Mouse (Mus musculus): ENCODE results near the gene Rabl3.

The Rabl3 gene

DNA sequence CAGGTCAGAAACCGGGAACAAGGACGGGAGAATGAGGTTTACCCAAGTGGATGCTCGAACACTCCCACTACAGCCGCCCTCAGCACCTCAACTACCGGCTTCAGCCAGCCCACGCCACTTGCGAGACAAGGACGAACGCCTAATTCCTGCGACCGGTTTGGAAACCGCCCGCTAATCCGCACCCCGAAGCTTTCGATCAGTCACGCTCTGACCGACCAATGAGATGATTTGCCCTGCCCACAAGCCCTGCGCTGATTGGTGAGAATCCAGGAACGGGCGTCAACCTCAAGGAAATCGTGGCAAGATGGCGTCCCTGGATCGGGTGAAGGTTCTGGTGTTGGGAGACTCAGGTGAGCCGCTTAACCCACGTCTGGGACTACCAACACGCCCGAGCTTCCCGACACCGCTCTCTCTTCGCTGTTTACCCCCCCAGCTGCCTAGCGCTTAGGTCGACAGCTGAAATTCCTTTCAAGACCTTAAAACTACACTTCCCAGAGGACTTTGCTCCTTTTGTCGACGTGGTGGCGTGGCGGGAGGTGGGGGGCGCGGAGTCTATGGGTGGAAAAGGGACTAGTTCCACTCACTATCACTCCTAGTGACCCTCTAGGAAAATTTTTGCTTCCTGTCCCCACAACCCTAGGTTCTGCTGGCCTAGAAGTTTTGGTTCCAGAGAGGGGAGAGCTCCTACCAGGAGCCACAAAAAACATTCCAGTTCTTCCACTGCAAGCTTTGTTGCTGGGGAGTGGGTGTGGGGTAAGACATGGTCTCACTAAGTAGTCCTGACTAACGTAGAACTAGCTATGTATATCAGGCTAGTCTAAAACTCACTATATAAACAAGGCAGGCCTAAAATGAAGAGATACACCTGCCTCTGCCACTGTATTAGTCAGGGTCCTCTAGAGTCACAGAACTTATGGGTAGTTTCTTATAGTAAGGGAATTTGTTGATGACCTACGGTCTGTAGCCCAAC lies at the start of gene Rabl3, which contains the start of gene Gtf2e1:
Rabl3 (plus strand) TSS at position 275 of the 970 bp plus-strand sequence.
Gtf2e1 (minus strand) TSS at position 179 of the 970 bp plus-strand sequence.
- DNase-seq (ENCODE audit: low read depth) = peak; percentile 95

GRCm38 (mm10) chr16:37495017-37495416 lies 44.7 kb upstream of the Rabl3 start:
- DNase-seq (ENCODE audit: low read depth) = no peak

DNA sequence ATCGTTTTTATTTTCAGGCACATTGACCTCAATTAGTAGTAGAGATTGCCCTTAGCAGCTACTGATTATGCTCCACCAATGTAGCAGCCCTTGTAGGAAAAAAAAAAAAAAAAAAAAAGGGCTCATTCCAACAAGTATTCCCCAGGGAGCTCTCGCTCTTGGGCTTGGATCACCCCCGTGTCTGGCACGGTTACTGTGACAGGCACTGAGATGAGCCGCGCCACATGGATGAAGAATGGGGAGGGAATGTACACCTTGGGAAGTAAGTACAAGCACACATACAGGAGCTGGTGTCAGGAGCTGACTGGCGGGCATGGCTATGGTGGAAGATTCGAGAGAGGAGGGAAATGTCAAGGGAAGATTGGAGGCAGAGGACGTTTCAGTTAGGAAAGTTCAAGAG lies 41.1 kb upstream of the Rabl3 start:
- DNase-seq (ENCODE audit: low read depth) = no peak

GRCm38 (mm10) chr16:37504517-37504916 lies 35.2 kb upstream of the Rabl3 start:
- DNase-seq (ENCODE audit: low read depth) = no peak

DNA sequence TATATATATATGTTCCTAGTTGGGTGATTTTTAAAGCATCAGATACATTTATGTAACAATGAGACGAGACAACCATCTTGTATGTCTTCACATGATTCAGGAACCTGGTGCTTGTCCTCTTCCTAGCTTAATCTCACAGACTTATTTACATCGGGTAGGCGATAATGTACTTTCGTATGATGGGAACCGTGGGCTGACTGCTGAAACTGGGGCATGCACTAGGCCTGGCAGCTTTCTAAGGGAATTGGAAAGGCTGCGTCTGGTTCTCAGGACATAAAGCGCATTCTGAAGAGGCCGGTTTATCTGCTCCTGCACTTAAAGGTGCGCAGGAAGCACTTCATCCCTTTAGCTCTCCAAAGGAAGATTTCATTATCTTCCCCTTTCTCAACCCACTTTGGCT lies 32.9 kb upstream of the Rabl3 start:
- no peak for DNase-seq (ENCODE audit: low read depth)

GRCm38 (mm10) chr16:37511489-37511888 lies 28.2 kb upstream of the Rabl3 start:
- DNase-seq (ENCODE audit: low read depth) = no peak

DNA sequence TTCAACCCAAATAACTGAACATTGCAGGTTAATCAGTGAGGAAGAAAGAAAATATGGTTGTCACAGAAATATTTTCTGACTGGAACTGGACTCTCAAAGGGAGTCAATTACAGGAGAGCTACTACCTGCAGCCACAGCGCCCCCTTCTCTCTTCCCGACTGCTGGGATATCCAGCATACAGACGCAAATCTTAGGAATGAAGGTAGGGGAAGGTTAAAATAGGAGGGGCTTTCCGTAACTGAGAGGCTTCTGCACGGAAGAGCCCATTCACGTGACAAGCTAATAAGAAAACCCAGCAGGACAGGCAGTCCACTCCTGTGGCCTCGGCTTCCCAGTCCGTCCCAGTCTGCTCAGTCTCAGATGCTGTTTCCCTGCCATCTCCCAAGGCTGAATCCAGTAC lies 25.0 kb upstream of the Rabl3 start:
- DNase-seq (ENCODE audit: low read depth) = no peak

DNA sequence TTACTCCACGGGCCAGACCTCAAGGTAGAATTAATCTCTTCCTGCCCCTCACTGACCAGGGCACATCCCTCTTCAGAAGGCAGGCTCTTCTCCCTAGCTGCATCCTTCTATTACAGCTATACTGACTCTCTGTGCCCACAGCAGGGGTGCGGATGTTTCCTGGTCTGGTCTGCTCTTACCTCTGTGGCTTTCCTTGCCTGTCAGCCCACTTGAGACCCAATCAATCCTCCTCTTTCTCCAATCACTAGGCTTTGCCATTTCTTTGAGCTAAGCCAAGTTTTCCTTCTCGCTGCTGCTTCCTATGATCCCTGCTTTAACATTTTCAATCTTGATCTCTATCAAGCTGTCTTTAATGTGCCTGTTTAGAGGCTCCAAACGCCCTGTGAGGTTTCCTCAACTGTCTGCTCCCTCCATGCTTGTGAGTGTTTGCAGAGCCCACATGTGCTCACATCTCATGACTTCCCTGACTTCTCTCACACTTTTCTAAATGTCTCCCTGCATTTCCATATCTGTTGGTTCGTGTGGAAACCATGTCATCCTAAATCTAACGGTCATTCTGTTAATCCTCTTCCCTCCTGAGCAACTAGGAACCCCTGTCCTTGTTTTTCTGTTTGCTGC lies 23.2 kb upstream of the Rabl3 start:
- DNase-seq (ENCODE audit: low read depth) = no peak

- DNase-seq (ENCODE audit: low read depth) = no peak
Measured at GRCm38 (mm10) chr16:37517596-37518211, 22.0 kb upstream of the Rabl3 start.

- DNase-seq (ENCODE audit: low read depth) = no peak
Measured at GRCm38 (mm10) chr16:37518662-37519061, 21.0 kb upstream of the Rabl3 start.

- no peak for DNase-seq (ENCODE audit: low read depth)
Measured at GRCm38 (mm10) chr16:37519721-37520120, 20.0 kb upstream of the Rabl3 start.

DNA sequence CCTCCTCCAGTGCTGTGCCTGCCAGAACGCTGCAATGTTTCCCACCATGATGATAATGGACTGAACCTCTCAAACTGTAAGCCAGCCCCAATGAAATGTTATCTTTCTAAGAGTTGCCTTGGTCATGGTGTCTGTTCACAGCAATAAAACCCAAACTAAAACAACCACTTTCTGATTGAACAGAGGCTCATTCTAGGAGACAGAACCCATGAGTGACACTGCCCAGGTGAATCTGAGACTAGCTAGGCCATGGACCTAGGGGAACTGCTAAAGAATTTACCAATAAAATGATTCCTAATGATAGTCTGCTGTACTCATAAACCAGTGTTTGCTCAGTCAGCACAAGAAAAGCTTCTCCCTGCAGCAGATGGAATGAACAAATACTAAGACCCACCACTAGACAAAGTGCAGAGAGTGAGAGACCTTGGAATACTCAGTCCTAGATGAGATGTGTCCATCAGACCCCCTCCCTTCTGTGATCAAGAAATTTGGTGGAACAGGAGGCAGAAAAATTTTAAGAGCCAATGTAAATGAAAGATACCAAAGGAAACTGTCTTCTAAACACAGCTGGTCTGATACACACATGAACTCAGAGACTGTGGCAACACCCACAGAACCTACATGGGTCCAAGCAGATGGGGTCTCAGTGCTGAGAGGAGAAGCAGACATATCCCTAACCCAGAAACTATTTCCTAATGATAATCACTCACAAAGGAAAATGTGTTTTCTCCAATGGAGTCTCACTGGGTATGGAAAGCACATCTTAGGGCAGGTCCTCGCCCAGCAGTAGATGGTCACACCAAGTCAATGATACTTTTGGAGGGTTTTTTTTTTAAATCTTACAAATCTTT lies 19.3 kb upstream of the Rabl3 start:
- no peak for DNase-seq (ENCODE audit: low read depth)

DNA sequence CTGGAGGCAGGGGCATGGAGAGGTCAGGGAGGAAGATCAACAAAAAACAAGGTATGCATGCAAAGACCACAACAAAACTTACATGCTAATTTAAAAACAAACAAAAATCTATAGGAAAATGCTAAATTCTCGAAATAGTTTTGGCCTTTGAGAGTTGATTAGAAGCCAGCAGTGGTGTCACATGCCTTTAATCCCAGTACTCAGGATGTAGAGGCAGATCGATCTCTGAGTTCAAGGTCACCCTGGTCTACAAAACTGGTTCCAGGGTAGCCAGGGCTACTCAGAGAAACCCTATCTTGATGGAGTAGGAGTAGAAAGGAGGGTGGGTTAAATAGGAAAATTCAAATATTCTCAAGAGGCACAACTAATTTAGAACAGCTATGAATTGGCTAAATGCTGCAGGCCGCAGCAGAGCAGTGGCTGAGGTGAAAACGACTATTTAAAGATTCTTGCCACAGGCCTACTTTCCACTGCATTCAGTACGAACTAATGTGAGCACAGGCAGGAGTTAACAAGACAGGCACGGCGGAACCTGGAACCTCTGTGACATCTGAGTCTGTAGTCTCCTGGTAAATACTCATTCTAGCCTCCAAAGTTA lies 17.5 kb upstream of the Rabl3 start:
- no peak for DNase-seq (ENCODE audit: low read depth)

DNA sequence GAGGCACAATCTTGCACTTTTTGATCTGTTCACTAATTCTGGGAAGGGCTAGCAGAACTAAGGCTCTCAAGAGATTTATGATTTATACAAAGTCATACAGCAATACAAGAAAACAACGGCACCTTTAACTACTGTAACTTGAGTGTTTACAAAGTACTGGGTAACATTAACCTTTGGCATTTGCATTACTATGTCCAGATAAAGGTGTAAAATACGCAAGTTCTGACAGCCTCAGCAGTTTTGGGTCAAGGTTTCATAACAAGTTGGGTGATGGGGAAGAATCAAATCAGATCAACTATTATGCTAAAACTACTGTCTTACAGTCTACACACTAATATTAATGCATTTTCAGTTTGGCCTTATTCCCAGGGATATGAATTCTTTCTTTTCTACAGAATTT lies 14.6 kb upstream of the Rabl3 start:
- DNase-seq (ENCODE audit: low read depth) = no peak

- no peak for DNase-seq (ENCODE audit: low read depth)
Measured at GRCm38 (mm10) chr16:37526688-37527223, 12.9 kb upstream of the Rabl3 start.

GRCm38 (mm10) chr16:37530170-37530569 lies 9.5 kb upstream of the Rabl3 start:
- no peak for DNase-seq (ENCODE audit: low read depth)

DNA sequence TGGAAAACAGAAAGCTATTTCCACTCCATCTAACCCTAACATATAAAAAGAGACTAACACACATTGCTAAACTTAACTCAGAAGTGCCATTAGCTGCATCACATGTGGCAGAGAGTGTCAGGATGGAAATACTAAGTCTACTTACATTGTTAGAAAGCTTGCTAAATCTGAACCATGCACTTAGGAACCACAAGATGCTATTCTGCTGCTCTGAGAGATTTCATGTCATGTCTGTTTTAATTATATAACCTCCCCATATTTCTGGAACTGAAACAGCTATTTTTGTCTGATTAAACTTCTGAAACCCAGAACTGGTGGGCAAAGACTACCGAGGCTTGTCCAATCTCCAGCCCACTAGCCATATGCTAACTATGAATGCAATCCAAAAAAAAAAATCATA lies 7.6 kb upstream of the Rabl3 start:
- no peak for DNase-seq (ENCODE audit: low read depth)

DNA sequence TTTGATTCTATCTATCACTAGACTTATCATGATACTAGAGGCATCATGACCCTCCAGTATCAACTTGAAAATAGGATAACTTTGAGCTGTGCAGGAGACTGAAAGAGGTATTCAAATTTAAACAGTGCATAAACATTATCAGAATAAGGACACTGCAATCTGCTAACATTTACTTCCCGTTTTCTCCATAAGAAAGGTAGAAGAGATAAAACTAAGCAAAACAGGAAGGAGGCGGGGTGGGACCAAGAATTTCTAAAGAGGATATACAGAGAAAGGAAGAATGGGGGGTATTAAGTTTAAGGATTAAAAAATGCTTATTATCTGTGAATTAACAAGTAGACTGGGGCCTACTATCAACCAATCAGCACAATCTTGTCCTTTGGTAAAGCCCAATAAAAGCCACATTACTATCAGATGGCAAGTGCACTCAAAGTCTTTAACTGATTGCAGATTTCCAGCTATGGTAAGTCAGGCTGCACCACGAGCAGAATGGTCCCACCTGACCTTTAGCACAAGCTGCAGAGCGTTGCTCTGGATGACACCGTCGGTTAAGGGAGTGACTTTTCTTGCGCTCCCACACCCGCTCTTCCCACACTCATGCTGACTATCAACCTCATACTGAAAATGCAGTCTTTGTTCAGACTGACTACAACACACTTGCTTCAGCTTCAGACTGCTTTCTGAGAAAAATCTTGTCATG lies 6.2 kb upstream of the Rabl3 start:
- no peak for DNase-seq (ENCODE audit: low read depth)

DNA sequence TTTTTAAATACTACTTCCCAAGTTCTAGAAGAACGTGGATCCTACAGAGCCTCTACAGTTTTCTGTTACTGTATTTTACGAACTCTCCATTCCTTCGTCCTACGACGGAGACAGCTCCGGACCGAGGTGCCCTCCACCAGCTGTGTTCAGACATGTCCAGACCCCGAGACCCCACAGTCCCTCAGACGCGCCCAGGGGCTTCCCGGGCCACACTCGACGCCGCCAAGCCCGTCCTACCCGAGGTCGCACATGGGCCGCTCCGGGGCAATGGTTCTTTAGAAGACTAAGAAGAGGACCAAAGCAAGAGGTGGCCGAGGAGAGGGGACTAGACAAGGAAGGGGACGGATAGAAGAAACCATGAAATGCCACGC lies 460 bp upstream of the Rabl3 start:
- DNase-seq (ENCODE audit: low read depth) = no peak

DNA sequence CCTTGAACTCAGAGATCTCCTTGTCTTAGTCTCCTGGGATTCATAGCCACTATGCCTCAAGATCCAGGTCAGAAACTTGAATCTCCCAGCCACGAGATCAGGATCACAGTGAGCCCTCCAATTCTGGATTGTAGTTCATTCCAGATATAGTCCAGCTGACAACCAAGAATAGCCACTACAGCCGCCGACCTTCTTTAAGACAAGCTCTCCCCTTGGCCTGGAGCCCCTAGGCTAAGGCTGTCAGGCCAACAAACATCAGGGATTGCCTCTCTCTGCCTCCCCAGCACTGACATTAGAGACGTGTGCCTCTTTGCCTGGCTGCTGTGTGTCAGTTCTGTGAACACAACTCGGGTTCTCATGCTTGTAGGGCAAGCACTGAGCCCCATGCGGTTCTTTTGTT lies 1.1 kb downstream of the Rabl3 start:
- no peak for DNase-seq (ENCODE audit: low read depth)

DNA sequence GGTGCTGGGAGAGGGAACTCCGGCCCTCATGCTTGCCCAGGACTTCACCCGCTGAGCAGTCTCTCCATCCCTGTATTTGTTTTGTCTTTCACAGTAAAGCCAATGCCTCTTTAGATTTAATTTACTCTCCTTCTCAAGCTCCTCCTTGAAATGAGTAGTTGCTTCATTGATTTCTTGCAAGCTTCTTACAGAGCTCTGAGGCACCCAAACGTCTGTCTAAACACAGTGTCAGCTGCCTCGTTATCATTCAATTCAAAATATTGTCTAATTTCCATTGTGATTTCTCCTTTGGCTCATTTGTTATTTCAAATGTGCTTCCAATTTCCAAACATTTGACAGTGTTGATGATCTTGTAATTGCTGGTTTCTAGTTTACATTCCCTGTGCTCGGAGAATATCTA lies 6.6 kb downstream of the Rabl3 start:
- DNase-seq (ENCODE audit: low read depth) = no peak

All from c-Kit-positive CD71-negative TER-119-negative erythroid progenitor cells, embryonic 14.5 days (primary cell).